ENCODE assay signal across 10 mouse cellular contexts in the genomic region with DNA sequence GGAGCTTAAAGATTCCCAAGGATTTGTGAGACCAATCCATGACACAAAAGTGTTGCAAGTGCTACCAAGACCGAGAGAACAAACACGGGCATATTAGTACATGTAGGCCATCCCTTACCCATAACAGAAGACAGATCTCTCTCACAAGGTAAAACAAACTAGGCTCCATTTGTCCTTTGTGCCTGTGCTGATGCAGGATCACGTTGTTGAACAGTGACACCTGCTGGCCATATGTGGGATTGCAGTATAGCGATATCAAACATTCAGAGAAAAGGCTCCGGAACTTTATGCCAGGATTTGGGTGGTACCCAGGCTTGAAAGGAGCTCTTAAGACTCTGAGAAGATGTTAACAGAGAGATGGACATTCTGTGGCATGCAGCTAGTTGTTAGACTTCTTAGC. TPM values are rescaled to one million over a fixed set of nuclear protein-coding genes. Genes with fewer than 3 reads are reported as not detected.
DNase-seq lines count a peak whose midpoint lies in the region; ATAC-seq lines count a peak whose summit lies in the region.
"Had no signal": no experiment of that assay in that cellular context is flagged by ENCODE, and none has a peak within 500 bp of the region (broad histone marks: within the 10 kb centered on the region; RNA-seq: fewer than 3 reads in every experiment).

No protein-coding gene starts in this region.

- no peak for ATAC-seq in hindbrain, embryonic 16.5 days

- H3K9ac ChIP-seq in hindbrain, embryonic 16.5 days (ENCODE audit: low read depth, low read length), result no peak overlapping the region
- H3K9ac ChIP-seq: embryonic facial prominence, embryonic 15.5 days had no signal

- intact Hi-C loops in left cerebral cortex, postnatal 36 days (cut with DNase I), result loop anchor here (1.0 to 5.0 kb wide), 2 partner anchors 151 to 206 kb away; no protein-coding TSS in a partner anchor

- H3K4me1 ChIP-seq in hindbrain, embryonic 10.5 days (replicated peaks), result peaks cover 24% of the 10 kb centered on the region
- peaks cover 7% of the 10 kb centered on the region for H3K4me1 ChIP-seq in hindbrain, embryonic 16.5 days (ENCODE audit: control insufficient read depth, insufficient read depth, low read depth, low read length)

- WGBS in hindbrain, embryonic 10.5 days, result 11% methylated on average over 5 of the region's 5 CpGs
- 5% methylated on average over 5 of the region's 5 CpGs for WGBS in hindbrain, embryonic 16.5 days

- peaks cover 40% of the 10 kb centered on the region for H3K27me3 ChIP-seq in hindbrain, embryonic 10.5 days (ENCODE audit: insufficient read depth, poor library complexity, severe bottlenecking)
- H3K27me3 ChIP-seq in hindbrain, embryonic 16.5 days (replicated peaks; ENCODE audit: control insufficient read depth, insufficient read depth, low read length), result peaks cover 12% of the 10 kb centered on the region

- no peaks in the 10 kb centered on the region for H3K9me3 ChIP-seq in hindbrain, embryonic 10.5 days
- no peaks in the 10 kb centered on the region for H3K9me3 ChIP-seq in hindbrain, embryonic 16.5 days (ENCODE audit: control insufficient read depth, low read length)
- H3K9me3 ChIP-seq: embryonic facial prominence, embryonic 15.5 days had no signal

- DNase-seq in hindbrain, embryonic 10.5 days (ENCODE audit: low spot score), result peak; percentile 82
- peak; percentile 75 for DNase-seq in T-cell, adult 2 months (ENCODE audit: low spot score)
- peak; percentile 79 to 88 for DNase-seq in cerebellum, postnatal 36 days
- peak; percentile 88 for DNase-seq in heart, postnatal 4 days
- peak; percentile 67 to 78 for DNase-seq in left cerebral cortex, postnatal 36 days (ENCODE audit: low spot score in 2 of 2)
- DNase-seq in retina, adult 2 months (ENCODE audit: low read depth, low spot score), result peak; percentile 61
- peak; percentile 71 to 80 for DNase-seq in thymus, postnatal 36 days

- no peak overlapping the region for H3K27ac ChIP-seq in hindbrain, embryonic 10.5 days
- no peak overlapping the region for H3K27ac ChIP-seq in hindbrain, embryonic 16.5 days (ENCODE audit: low read depth, low read length)
- H3K27ac ChIP-seq: embryonic facial prominence, embryonic 15.5 days had no signal

- no peak overlapping the region for H3K4me3 ChIP-seq in hindbrain, embryonic 10.5 days
- no peak overlapping the region for H3K4me3 ChIP-seq in hindbrain, embryonic 16.5 days (ENCODE audit: low read length)
- H3K4me3 ChIP-seq: embryonic facial prominence, embryonic 15.5 days; myocyte had no signal

- no peak overlapping the region for H3K4me2 ChIP-seq in hindbrain, embryonic 16.5 days (ENCODE audit: low read length)
- H3K4me2 ChIP-seq: embryonic facial prominence, embryonic 15.5 days had no signal

- H3K36me3 ChIP-seq in hindbrain, embryonic 10.5 days, result no peaks in the 10 kb centered on the region
- no peaks in the 10 kb centered on the region for H3K36me3 ChIP-seq in hindbrain, embryonic 16.5 days (ENCODE audit: control insufficient read depth, insufficient read depth, low read length)
- H3K36me3 ChIP-seq: embryonic facial prominence, embryonic 15.5 days had no signal

RNA-seq across cellular contexts. Expression of a gene that starts 3.7 kb away (rescaled TPM):
- 10.7 and 12.0 TPM in 2 replicates for polyA plus RNA-seq in hindbrain, embryonic 10.5 days (2016; fragmentation: Nextera tagmentation; extraction: Ambion mirVana)
- polyA plus RNA-seq in hindbrain, embryonic 16.5 days (2015; fragmentation: Nextera tagmentation; extraction: Ambion mirVana), result 10.1 TPM in 2 replicates
- 10 to 100 TPM; 26.2 to 26.7 TPM for total RNA-seq in heart, postnatal 4 days (2021)
- 10 to 100 TPM; 17.1 to 19.0 TPM for total RNA-seq in left cerebral cortex, postnatal 36 days (2021)

RNA-seq across cellular contexts. Expression of a gene that starts 50.3 kb away (rescaled TPM):
- polyA plus RNA-seq in hindbrain, embryonic 10.5 days (2016; fragmentation: Nextera tagmentation; extraction: Ambion mirVana), result 4.8 and 5.6 TPM in 2 replicates
- 2.9 and 3.5 TPM in 2 replicates for polyA plus RNA-seq in hindbrain, embryonic 16.5 days (2015; fragmentation: Nextera tagmentation; extraction: Ambion mirVana)
- total RNA-seq in heart, postnatal 4 days (2021), result 10 to 100 TPM; 34.1 to 35.2 TPM
- total RNA-seq in left cerebral cortex, postnatal 36 days (2021), result 10 to 100 TPM; 12.5 to 14.3 TPM
